Mouse (Mus musculus) CH12.LX (cell line): ENCODE measurements around the gene Fgfr2. TPM values are rescaled to one million over a fixed set of nuclear protein-coding genes. Genes with fewer than 3 reads are reported as not detected.

Source experiments
- DNase-seq: peaks from one replicate; pipeline ENCODE4 v3.0.0-alpha.2; 2013; ENCODE audit errors: extremely low read depth
- H3K27ac ChIP-seq: 2 replicates; pipeline ENCODE4 v1.5.1; 2012; ENCODE audit warnings: low read depth, mild to moderate bottlenecking, control low read depth, moderate library complexity; ENCODE audit not compliant: insufficient read depth
- H3K27me3 ChIP-seq: replicated peaks from 2 replicates; pipeline ENCODE3; 2012; ENCODE audit warnings: inconsistent platforms
- H3K36me3 ChIP-seq, 2 experiments: replicated peaks in 1 of 2; 2 replicates each; pipeline versions ENCODE3 to v1.6.1; 2012; ENCODE audit warnings: inconsistent platforms in 1 of 2, low read length in 1 of 2, mild to moderate bottlenecking in 1 of 2, mixed read lengths in 1 of 2, moderate library complexity in 1 of 2; ENCODE audit not compliant: control insufficient read depth in 1 of 2, insufficient read depth in 1 of 2
- H3K4me1 ChIP-seq, 2 experiments: 2 replicates each; pipeline ENCODE4 v1.6.1; 2012; ENCODE audit warnings: inconsistent platforms in 1 of 2, moderate library complexity in 1 of 2; ENCODE audit not compliant: insufficient read depth in 2 of 2, control insufficient read depth in 1 of 2
- H3K4me2 ChIP-seq: 2 replicates; pipeline ENCODE4 v1.6.1; 2012; ENCODE audit warnings: low read depth, mild to moderate bottlenecking, control low read depth; ENCODE audit not compliant: poor library complexity, insufficient read depth, severe bottlenecking
- H3K4me3 ChIP-seq, 3 experiments: fragments of 150-350 bp in 1 of 3; sonication (generic) in 1 of 3; replicated peaks in 1 of 3; 2 replicates each; pipeline versions ENCODE3 to v1.5.1; 2011 to 2012; ENCODE audit warnings: low read depth in 2 of 3, low read length in 2 of 3, mild to moderate bottlenecking in 2 of 3, moderate library complexity in 2 of 3, control low read depth in 1 of 3, improper control_type of control experiment in 1 of 3, inconsistent platforms in 1 of 3, mixed read lengths in 1 of 3; ENCODE audit not compliant: poor library complexity in 1 of 3
- H3K79me2 ChIP-seq: replicated peaks from 2 replicates; pipeline ENCODE4 v1.6.1; 2012; ENCODE audit warnings: mild to moderate bottlenecking, moderate library complexity; ENCODE audit not compliant: control insufficient read depth, poor library complexity, insufficient read depth, severe bottlenecking; ENCODE audit errors: extremely low read depth
- H3K9ac ChIP-seq: 2 replicates; pipeline ENCODE4 v1.6.1; 2012; ENCODE audit warnings: low read depth, mild to moderate bottlenecking, control low read depth, moderate library complexity; ENCODE audit not compliant: insufficient read depth
- H3K9me3 ChIP-seq: replicated peaks from 2 replicates; pipeline ENCODE3; 2012; ENCODE audit warnings: low read length, inconsistent platforms, mixed read lengths
- BHLHE40 ChIP-seq: IDR thresholded peaks from 2 replicates; pipeline ENCODE4 v1.6.1; 2011; ENCODE audit warnings: mild to moderate bottlenecking, low read depth, low read length, improper control_type of control experiment
- CHD2 ChIP-seq: IDR thresholded peaks from 2 replicates; pipeline ENCODE4 v1.6.1; 2011; ENCODE audit warnings: low read length, improper control_type of control experiment
- CTCF ChIP-seq, 2 experiments: IDR thresholded peaks in 1 of 2; conservative IDR thresholded peaks in 1 of 2; 2 replicates each; pipeline ENCODE4 v1.5.1; 2011 to 2012; ENCODE audit warnings: low read depth in 2 of 2, low read length in 2 of 2, improper control_type of control experiment in 1 of 2, inconsistent platforms in 1 of 2, mild to moderate bottlenecking in 1 of 2, moderate library complexity in 1 of 2
- ELF1 ChIP-seq: IDR thresholded peaks from 2 replicates; pipeline ENCODE4 v1.6.1; 2014; ENCODE audit warnings: low read depth, mild to moderate bottlenecking, inconsistent platforms, low read length, improper control_type of control experiment
- EP300 ChIP-seq: IDR thresholded peaks from 2 replicates; pipeline ENCODE4 v1.6.1; 2011; ENCODE audit warnings: low read length, improper control_type of control experiment
- ETS1 ChIP-seq: conservative IDR thresholded peaks from 2 replicates; pipeline ENCODE4 v1.6.1; 2012; ENCODE audit warnings: low read depth, mild to moderate bottlenecking, inconsistent platforms, low read length, improper control_type of control experiment, moderate library complexity
- GABPA ChIP-seq: IDR thresholded peaks from 2 replicates; pipeline ENCODE4 v1.6.1; 2012; ENCODE audit warnings: low read depth, low read length, improper control_type of control experiment, inconsistent platforms; ENCODE audit not compliant: insufficient replicate concordance
- IRF4 ChIP-seq: IDR thresholded peaks from 2 replicates; pipeline ENCODE4 v1.6.1; 2014; ENCODE audit warnings: low read depth, mild to moderate bottlenecking, inconsistent platforms, low read length, improper control_type of control experiment
- JUND ChIP-seq: conservative IDR thresholded peaks from 2 replicates; pipeline ENCODE4 v1.6.1; 2011; ENCODE audit warnings: low read depth, low read length, improper control_type of control experiment
- KAT2A ChIP-seq: IDR thresholded peaks from 2 replicates; pipeline ENCODE4 v1.6.1; 2012; ENCODE audit warnings: low read length, improper control_type of control experiment, inconsistent platforms; ENCODE audit not compliant: insufficient replicate concordance
- MAFK ChIP-seq: IDR thresholded peaks from 2 replicates; pipeline ENCODE4 v1.6.1; 2011; ENCODE audit warnings: low read length, improper control_type of control experiment; ENCODE audit not compliant: insufficient replicate concordance
- MAX ChIP-seq: IDR thresholded peaks from 2 replicates; pipeline ENCODE4 v1.6.1; 2011; ENCODE audit warnings: low read length, improper control_type of control experiment
- MEF2A ChIP-seq: IDR thresholded peaks from 2 replicates; pipeline ENCODE4 v1.6.1; 2014; ENCODE audit warnings: low read depth, mild to moderate bottlenecking, inconsistent platforms, low read length, improper control_type of control experiment, borderline replicate concordance
- MXI1 ChIP-seq: IDR thresholded peaks from 2 replicates; pipeline ENCODE4 v1.6.1; 2011; ENCODE audit warnings: mild to moderate bottlenecking, low read depth, low read length, improper control_type of control experiment
- NELFE ChIP-seq: IDR thresholded peaks from 2 replicates; pipeline ENCODE4 v1.6.1; 2011; ENCODE audit warnings: low read depth, low read length, improper control_type of control experiment
- NRF1 ChIP-seq: IDR thresholded peaks from 2 replicates; pipeline ENCODE4 v1.6.1; 2014; ENCODE audit warnings: low read depth, mild to moderate bottlenecking, inconsistent platforms, low read length, improper control_type of control experiment, moderate library complexity
- POLR2A ChIP-seq: IDR thresholded peaks from 2 replicates; pipeline ENCODE4 v1.6.1; 2011; ENCODE audit warnings: low read depth, mild to moderate bottlenecking, improper control_type of control experiment, low read length
- RAD21 ChIP-seq: IDR thresholded peaks from 2 replicates; pipeline ENCODE4 v1.6.1; 2011; ENCODE audit warnings: low read depth, mild to moderate bottlenecking, low read length, improper control_type of control experiment, moderate library complexity
- RCOR1 ChIP-seq: conservative IDR thresholded peaks from 2 replicates; pipeline ENCODE4 v1.6.1; 2012; ENCODE audit warnings: low read depth, mild to moderate bottlenecking, inconsistent platforms, low read length, improper control_type of control experiment
- SIN3A ChIP-seq: IDR thresholded peaks from 2 replicates; pipeline ENCODE4 v1.6.1; 2012; ENCODE audit warnings: low read length, improper control_type of control experiment, inconsistent platforms
- TBP ChIP-seq: conservative IDR thresholded peaks from 2 replicates; pipeline ENCODE4 v1.6.1; 2011; ENCODE audit warnings: low read depth, low read length, improper control_type of control experiment
- TCF12 ChIP-seq: IDR thresholded peaks from 2 replicates; pipeline ENCODE4 v1.6.1; 2014; ENCODE audit warnings: low read depth, mild to moderate bottlenecking, inconsistent platforms, low read length, improper control_type of control experiment
- UBTF ChIP-seq: IDR thresholded peaks from 2 replicates; pipeline ENCODE4 v1.6.1; 2012; ENCODE audit warnings: low read depth, mild to moderate bottlenecking, inconsistent platforms, low read length, improper control_type of control experiment, moderate library complexity
- USF2 ChIP-seq: conservative IDR thresholded peaks from 2 replicates; pipeline ENCODE4 v1.6.1; 2011; ENCODE audit warnings: low read depth, low read length, improper control_type of control experiment
- ZC3H11A ChIP-seq: IDR thresholded peaks from 2 replicates; pipeline ENCODE4 v1.6.1; 2012; ENCODE audit warnings: low read depth, mild to moderate bottlenecking, inconsistent platforms, low read length, improper control_type of control experiment
- ZKSCAN1 ChIP-seq: IDR thresholded peaks from 2 replicates; pipeline ENCODE4 v1.6.1; 2012; ENCODE audit warnings: low read depth, inconsistent platforms, low read length, improper control_type of control experiment, borderline replicate concordance
- ZNF384 ChIP-seq: IDR thresholded peaks from 2 replicates; pipeline ENCODE4 v1.6.1; 2012; ENCODE audit warnings: low read depth, low read length, improper control_type of control experiment, inconsistent platforms
- dilution Hi-C: fragments of 300-500 bp; cut with MboI; formaldehyde crosslinking; loops from 2 replicates; pipeline ENCODE4 v1.14.3; 2020; ENCODE audit warnings: low sequenced_read_pairs; ENCODE audit not compliant: extremely low pct_unique_long_range_greater_than_20kb, extremely low pct_ligation_motif_present
- in situ Hi-C: fragments of 300-500 bp; cut with MboI; formaldehyde crosslinking; loops from 3 replicates; pipeline ENCODE4 v1.14.3; 2019; ENCODE audit warnings: low sequenced_read_pairs, low pct_ligation_motif_present, low pct_unique_long_range_greater_than_20kb, mixed read lengths
- polyA plus RNA-seq: library from polyadenylated mRNA; unstranded; fragments of >175 nt; gene quantifications from 2 replicates; pipeline ENCODE4 v1.2.1, GENCODE M21; 2012; ENCODE audit warnings: low read depth; ENCODE audit not compliant: insufficient read length
- total RNA-seq, 2 experiments: library from RNA; depleted of rRNA; stranded (reverse); fragments of 300-350 nt in 1 of 2; fragments of >200 nt in 1 of 2; gene quantifications; 2 replicates each; pipeline ENCODE4 v1.2.3; 2012 to 2014

The Fgfr2 gene
- total and polyA plus RNA-seq, 3 experiments = not detected

GRCm38 (mm10) chr7:130864711-130865110 is 2258.4 kb downstream of the Fgfr2 start:
- DNase-seq = no peak
- no peaks in the 10 kb centered on the region for H3K79me2 ChIP-seq
- peaks cover 21 to 52% of the 10 kb centered on the region in 2 experiments for H3K4me1 ChIP-seq
- no peaks in the 10 kb centered on the region for H3K36me3 ChIP-seq
- H3K4me2 ChIP-seq = no peak overlapping the region; the same call in 1 of the 2 replicates
- TF ChIP-seq MAX = no peak
- TF ChIP-seq RCOR1 = no peak
- no peak for TF ChIP-seq USF2
- TF ChIP-seq NRF1 = no peak
- no peak for TF ChIP-seq TBP
- TF ChIP-seq, all 38 proteins: peak for 0
- Histone ChIP-seq H3K27me3 (peaks cover 3% of the 10 kb centered on the region), H3K9ac (no peak overlapping the region), H3K4me3 (no peak overlapping the region), H3K27ac (no peak overlapping the region), H3K9me3 (peaks cover 8% of the 10 kb centered on the region)
- dilution Hi-C loops (no loop called here), in situ Hi-C loops (no loop called here)

GRCm38 (mm10) chr7:130862501-130862900 is 2260.6 kb downstream of the Fgfr2 start:
- H3K4me1 ChIP-seq = peaks cover 21 to 72% of the 10 kb centered on the region in 2 experiments

GRCm38 (mm10) chr7:130860721-130861142 is 2262.4 kb downstream of the Fgfr2 start:
- no peak overlapping the region; the same call in 1 of the 2 replicates for H3K9ac ChIP-seq
- dilution Hi-C loops (no loop called here), in situ Hi-C loops (no loop called here)
- no peak overlapping the region for H3K4me3 ChIP-seq
- peaks cover 8% of the 10 kb centered on the region for H3K27me3 ChIP-seq
- DNase-seq = peak; percentile 61
- peaks cover 21 to 72% of the 10 kb centered on the region in 2 experiments for H3K4me1 ChIP-seq
- H3K27ac ChIP-seq = peak overlapping the region; percentile 7; the same call in 1 of the 2 replicates
- H3K9me3 ChIP-seq = peaks cover 3% of the 10 kb centered on the region
- no peaks in the 10 kb centered on the region for H3K79me2 ChIP-seq
- H3K4me2 ChIP-seq = peak overlapping the region; percentile 46
- TF ChIP-seq GABPA (no peak), BHLHE40 (peak; percentile 62), TCF12 (peak; percentile 77), ZKSCAN1 (no peak), SIN3A (0 out of 2 replicates have a peak, but pooled peaks have one; percentile 51), KAT2A (no peak), CHD2 (0 out of 2 replicates have a peak, but pooled peaks have one; percentile 14), NELFE (no peak), MAFK (0 out of 2 replicates have a peak, but pooled peaks have one; percentile 8), MEF2A (peak; percentile 56; the same call in 1 of the 2 replicates), JUND (no peak), ETS1 (peak; percentile 60), POLR2A (no peak), CTCF (conservative IDR thresholded peaks at IDR 0.05 in 1 of 2, IDR thresholded peaks at IDR 0.05 in 1 of 2; ENCODE audit: low read depth in 2 of 2, low read length in 2 of 2) (no peak), ELF1 (peak; percentile 30; the same call in 1 of the 2 replicates), IRF4 (peak; percentile 59), MAX (0 out of 2 replicates have a peak, but pooled peaks have one; percentile 18), ZC3H11A (no peak), EP300 (peak; percentile 63)
- no peaks in the 10 kb centered on the region for H3K36me3 ChIP-seq

More at GRCm38 (mm10) chr7:130862501-130862900, 2260.6 kb downstream of the Fgfr2 start:
- H3K79me2 ChIP-seq = no peaks in the 10 kb centered on the region
- in situ Hi-C loops = no loop called here
- peaks cover 8% of the 10 kb centered on the region for H3K9me3 ChIP-seq
- no peaks in the 10 kb centered on the region for H3K36me3 ChIP-seq
- H3K4me3 ChIP-seq = no peak overlapping the region
- no peak overlapping the region for H3K9ac ChIP-seq
- dilution Hi-C loops = no loop called here
- H3K27ac ChIP-seq = no peak overlapping the region
- no peak overlapping the region for H3K4me2 ChIP-seq
- no peak for DNase-seq
- TF ChIP-seq MXI1 (no peak), RAD21 (no peak), MAFK (no peak), TCF12 (no peak), ZC3H11A (no peak), CHD2 (no peak), UBTF (no peak), ZNF384 (no peak)
- H3K27me3 ChIP-seq = peaks cover 2% of the 10 kb centered on the region
